Mouse (Mus musculus) monocyte, adult 5-6 weeks (primary cell): ENCODE measurements around the gene Adgrg5. TPM values are rescaled to one million over a fixed set of nuclear protein-coding genes. Genes with fewer than 3 reads are reported as not detected.

Experiments
- ATAC-seq: fragments of 153-309, 156-312 bp; replicated peaks from 2 replicates; pipeline ENCODE4 v1.8.0; 2017; ENCODE audit warnings: mild to moderate bottlenecking; ENCODE audit not compliant: low TSS enrichment, insufficient number of reproducible peaks, severe bottlenecking, poor library complexity, low FRiP score
- total RNA-seq: library from RNA; stranded (forward); fragments of 200-1000, 200-491, 200-594 nt; gene quantifications from 3 replicates; pipeline ENCODE4 v1.2.3, GENCODE M21; 2017

The Adgrg5 gene
- total RNA-seq, 1 experiment from 2014 or later, result 0.86 TPM

DNA sequence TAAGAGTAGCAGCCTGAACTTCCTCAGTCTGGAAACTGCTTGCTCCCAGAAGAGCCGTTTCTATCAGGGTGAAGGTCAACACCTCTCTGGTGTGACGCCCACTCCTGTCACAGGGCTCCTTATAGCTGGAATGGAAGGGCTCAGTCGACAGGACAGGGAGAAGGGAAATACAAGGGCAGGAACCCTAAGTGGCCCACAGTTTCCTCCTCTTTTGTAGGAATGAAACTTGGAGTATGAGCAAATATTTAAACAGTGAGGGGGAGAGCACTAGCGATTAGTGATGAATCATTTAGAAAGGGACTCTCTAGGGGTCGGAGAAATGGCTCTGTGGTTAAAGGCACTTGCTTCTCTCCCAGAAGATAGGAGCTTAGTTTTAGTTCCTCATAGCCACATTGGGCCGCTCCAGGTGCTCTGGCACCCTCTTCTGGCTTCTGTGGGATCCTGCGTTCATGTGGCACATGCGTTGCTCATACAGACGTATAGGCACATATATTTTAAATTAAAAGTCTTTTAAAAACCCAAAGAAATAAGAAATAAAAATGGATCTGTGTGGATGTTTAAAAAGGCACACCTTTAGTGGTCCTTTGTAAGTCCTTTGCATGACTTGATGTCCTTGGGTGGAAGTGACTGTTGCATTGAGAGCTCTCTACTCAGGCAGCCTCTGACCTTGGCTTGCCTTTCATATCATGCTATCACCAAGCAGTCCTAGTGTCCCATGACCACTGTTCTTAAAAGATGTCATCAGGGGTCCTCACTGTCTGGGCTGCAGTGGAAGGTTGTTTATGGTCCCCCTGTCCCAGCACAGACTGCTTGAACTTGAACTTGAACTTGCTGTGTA lies 31.6 kb downstream of the Adgrg5 start:
- ATAC-seq, result peak; percentile 88

DNA sequence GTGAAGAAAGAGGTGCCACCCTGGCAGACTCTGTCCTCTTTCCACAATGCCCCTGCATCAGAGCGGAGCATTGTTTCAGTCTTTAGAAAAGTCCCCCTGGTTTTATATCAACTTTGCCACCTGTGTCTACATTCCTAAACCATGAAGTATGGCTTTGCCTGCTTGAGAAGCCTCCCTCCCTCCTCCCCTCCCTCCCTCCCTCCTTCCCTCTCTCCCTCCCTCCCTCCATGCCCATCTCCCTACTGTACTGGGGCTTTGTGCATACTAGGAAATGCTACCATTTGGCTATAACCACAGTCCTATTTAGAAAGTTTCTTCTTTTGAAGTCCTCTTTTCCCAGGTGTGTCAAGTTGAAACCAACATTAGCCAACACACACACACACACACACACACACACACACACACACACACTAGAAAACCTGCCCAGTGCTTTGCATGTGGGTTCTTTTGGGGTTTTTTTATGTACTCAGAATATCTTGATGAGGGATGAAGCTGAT lies 32.6 kb downstream of the Adgrg5 start:
- ATAC-seq, result no peak

DNA sequence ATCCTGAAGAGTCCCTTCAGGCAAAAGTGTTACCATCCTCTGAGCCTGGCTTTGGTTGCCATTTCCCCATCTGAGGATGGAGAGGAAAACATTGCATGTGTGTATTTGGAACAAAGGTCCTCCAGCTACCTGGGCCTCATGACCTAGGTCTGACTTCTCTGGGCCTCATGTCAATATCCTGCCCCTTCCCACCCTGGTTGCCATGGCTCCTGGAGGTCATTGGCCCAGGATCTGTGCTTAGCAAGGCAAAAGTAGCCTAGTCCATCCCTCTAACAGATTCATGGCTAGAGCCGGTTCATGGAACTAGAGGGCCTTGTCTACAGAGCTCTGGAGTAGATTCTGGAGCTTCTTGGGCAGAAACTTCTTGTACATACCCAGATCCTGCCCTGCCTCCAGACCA lies 38.7 kb downstream of the Adgrg5 start:
- no peak for ATAC-seq

DNA sequence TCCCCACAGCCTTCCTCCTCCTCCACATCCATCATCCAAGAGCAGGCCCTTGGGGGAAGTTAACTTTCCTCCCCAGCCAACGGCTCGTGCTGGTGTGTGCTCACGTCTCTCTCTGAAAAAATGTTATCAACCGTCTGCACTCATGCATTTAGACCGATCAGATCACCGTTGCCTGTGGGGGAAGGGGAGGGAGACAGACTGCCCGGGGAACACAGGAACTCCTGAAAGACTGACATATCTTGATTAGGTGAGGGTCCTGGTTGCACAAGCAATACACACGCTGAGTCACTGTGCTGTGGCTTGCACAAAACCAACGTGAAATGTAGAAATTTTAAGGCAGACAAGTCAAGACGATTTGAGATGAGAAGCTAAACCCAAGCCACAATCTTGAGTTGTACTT lies 41.3 kb downstream of the Adgrg5 start:
- ATAC-seq, result 0 out of 2 replicates have a peak, but pooled peaks have one; percentile 23

DNA sequence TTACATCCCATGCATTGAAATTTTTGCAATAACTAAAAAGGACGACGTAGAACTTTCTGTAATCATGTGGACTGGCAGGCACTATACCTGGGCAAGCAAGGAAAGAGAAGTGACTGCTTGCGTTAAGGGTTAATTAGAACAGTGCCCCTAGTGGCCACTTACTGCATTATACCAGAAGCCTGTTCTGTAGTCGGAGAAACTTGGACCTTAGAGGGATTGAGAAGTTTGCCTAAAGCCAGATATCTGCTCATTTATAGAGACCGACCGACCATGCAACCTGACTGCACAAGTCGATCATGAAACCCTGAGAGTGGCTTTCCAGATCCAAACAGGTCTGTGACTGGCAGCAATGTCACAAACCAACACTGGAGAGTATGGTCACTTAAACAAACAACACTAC lies 43.1 kb downstream of the Adgrg5 start:
- 0 out of 2 replicates have a peak, but pooled peaks have one; percentile 65 for ATAC-seq

DNA sequence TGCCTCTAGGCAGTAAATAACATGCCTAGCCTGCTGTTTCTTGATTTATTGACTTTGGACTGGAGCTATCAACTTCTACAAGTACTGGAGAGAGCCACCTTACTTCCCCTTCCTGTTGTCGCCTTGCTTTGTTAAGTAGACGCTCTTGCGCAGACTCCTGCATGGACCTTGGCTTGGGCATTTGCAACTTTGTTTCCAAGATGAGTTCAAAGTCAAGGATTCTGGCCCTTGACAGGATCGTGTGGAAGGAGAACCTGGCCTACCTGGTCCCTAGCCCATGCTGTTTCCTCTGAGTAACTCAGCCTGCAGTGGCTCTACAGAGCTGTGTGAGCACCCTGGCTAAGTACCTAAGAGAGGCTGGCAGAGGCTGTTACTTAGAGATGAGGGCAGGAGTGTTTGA lies 43.6 kb downstream of the Adgrg5 start:
- no peak for ATAC-seq

DNA sequence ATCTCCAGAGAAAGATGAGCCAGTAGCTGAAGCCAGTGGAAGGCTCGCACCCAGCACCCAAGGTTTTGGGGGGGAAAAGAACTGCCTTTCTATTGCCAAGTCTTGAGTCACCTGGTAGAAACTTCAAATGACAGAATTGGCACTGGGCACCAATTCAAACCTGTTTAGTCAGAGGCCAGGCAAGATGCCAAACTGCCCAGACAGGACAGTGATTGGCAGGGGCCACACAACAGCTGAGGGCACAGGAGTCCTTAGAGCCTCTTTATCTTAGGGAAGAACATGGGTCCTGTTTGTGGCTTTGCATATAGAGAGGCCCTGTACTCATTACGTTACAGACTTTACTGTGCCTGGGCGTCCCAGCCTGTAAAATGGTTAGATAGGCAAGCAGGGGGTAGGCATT lies 44.1 kb downstream of the Adgrg5 start:
- no peak for ATAC-seq

DNA sequence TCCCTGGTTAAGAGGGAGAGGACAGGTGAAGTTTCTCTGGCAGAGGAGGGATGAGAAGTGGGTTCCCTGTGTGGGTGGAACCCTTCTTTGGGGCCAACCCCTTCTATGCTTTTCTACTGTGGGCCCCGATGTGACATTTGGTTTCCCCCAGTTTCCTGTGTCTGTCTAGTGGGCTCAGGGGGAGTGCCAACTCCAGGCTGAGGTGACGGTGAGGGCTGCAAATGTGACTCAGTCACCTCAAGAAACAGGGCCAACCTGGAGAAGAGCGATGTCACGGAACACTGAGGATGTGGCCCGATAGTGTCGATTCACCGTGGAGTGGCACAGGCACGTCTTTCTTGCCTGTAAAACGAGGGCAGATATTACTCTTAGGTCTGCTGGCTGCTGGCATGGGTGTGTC lies 49.8 kb downstream of the Adgrg5 start:
- ATAC-seq, result no peak

DNA sequence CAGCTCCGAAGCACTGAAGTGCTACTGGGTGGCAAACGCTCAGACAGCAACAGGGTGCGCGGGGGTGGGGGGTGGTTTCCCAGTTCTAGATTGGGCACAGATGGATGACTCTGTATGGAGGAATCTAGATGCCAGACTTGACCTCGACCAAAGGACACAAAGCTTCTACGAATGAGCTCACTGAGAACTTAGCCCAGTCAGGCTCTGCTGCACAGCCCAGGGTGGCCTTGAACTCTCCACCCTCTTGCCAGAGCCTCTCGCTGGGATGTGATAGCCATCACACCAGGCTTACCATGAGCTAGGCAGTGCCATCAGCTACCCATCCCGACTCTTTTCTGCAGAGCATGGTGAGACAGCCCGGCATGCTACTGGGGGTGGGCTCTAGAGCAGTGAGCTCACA lies 50.3 kb downstream of the Adgrg5 start:
- no peak for ATAC-seq

DNA sequence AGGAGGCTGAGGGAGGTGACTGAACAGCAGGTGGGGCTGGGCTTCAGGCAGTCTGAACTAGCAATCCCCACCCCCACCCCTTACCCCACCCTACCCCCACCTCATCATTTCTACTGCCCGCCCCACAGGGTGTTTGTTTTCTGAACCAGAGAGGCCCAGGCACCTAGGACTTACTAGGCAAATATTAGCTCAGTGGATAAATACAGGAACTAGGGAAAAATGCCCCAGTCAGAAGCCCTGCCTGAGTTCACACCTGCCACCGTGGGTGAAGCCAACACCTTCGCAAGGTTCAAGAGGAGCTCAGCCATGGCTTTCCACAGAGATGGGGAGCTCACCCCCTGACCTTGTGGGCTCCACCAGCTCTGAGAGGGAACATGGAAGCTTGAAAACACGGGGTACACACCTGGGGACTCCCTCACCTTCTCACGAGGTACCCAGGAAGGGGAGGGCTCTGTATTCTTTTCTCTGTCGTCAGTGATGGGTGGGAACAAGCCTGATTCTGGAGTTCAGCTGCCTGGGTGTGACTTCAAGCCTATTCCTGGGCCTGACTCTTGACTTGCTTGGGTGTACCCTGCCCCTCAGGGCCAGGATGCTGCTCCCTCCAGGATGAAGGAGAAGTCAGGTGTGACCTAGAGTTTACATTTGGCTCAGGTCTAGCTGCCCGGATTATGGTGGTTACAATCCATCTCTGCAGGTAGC lies 51.1 kb downstream of the Adgrg5 start, which contains the start of gene Adgrg1:
TSS of gene Adgrg1 (plus strand) at position 285 of the 699 bp plus-strand sequence.
- no peak for ATAC-seq

DNA sequence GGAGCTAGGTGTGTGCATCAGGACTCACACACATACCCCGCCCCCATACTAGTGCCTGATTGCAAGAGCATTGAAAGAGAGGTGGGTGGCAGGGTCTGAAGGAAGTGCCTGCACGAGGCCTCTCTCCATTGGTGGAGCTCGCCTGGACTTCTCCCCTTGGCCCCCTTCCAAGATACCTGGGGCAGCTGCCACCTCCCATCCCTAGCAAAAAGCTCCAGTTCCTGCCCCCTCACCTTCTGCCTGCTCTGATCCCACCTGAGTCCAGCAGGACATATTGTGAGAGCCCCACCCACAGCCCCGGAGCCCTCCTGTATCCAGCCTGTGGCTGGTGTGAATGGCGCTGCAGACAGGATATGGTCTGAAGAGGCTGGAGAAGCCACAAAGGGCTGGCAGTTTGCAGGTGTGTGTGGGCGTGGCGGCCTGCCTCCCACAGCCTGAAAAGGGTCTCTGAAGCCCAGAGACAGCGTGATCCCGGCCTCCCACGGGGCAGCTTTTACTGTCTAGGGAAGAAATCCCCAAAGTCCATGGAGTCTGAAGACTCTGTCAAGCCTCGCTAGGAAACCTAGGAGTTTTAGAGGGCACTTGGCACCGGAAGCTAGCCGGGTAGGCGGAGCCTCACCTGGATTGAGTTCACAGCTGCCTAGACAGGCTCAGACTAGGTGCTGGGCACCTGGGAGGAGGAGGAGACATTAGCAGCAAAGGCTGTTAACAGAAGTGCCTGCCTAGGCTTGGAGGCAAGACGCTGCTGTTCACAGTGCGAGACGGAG lies 53.3 kb downstream of the Adgrg5 start:
- ATAC-seq, result no peak

DNA sequence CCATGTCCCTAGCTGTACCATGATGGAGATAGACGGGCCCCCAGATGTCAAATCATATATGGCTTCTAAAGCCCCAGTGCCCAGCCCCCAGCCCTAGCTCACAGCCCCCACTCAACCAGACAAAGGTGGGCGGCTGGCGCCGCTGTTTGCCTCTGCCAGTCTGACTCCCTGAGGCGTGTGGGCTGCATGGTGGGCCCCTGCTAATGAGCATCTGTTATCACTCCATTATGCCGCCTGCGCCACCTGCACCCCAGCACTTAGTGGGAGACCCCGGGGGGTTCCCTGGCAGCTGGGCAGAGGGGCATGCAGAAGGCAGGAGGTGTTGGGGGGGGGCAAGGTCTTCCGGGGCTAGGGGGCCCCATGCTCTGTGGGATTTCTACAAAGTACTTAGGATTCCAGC lies 54.6 kb downstream of the Adgrg5 start:
- no peak for ATAC-seq

DNA sequence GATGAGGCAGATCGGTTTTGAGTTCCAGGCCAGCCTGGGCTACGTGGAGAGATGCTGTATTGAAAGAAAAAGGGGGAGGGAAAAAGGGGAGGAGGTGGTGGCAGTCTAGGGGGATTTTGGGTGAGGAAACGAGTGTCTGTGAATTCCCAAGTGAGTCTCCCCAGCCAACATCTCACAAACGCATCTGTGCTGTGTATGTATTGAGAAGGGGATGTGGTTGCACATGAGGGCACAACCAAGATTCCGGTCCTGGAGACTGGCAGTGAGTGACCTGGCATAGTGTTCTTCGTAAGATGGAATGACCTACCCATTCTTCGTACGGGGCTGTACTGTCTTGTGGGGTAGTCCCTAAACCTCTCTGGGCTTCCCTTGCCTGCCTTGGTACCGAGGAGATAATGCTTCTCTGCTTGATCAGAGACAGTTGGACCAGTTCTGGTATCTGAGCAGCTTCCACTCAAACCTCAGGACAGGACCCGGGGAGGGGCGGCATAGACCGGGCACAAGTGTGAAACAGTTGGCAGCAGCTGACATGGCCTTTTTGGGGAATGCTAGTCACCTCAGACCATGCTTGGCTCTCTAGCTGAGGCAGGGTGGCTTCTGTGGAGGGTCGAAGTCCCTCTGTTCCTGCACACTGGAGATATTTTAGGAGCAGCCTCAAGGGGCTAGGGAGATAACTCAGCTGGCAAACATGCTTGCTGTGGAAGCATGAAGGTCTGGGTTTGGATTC lies 55.3 kb downstream of the Adgrg5 start:
- ATAC-seq, result no peak

DNA sequence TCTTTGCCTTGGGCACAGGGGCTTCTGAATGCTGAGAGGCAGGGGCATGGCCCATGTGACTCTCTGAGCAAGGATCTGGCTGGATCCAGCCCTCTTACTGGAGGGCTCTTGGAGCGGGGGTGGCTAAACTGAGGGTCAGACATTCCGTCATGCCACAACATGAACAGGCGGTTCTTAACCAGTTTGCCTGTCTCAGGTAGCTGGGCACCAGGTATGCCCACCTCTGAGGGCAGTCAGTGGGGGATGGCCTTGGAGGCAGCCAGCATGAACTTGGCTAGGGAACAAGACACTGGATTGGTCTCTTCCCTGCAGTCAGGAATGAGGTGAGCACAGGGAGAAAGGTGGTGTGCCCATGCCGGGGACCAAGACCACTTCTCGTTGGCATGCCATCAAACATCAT lies 56.7 kb downstream of the Adgrg5 start:
- no peak for ATAC-seq

DNA sequence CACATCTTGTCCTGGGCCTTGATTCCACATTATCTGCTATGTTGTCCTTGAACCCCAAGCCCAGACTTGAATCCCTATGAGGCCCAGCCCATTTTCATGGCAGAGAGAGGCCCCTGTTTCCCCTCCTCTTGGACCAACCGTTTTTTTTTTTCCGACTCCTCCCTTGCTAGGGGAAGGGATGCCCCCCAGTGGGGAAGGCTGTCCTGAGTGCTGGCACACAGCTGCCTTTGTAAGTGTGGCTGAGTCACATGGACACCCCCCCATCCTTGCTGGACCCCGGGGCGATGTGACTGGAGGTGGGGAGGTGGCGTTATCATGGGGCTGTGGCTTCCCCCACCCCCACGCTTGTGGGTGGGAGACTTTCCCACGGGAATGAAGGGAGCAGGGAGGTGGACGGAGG lies 57.5 kb downstream of the Adgrg5 start:
- ATAC-seq, result no peak

DNA sequence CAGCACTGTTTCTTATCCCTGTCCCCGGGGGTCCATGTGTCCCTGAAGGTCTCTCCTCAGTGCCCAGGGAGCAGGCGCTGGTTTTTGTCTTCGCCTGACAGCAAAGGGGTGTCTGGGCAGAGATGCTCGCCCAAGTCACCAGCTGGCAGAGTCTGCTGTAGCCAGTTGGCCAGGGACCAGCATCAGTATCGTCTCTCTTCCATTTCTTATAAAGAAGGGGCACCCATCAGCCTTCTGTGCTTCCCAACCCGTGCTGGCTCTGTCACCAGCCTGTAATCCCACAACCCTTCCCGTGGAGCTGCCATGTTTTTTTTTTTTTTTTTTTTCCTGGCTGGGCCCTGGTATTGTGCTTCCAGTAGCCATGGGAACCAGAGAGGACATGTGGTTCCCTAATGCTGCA lies 58.4 kb downstream of the Adgrg5 start:
- ATAC-seq, result no peak

DNA sequence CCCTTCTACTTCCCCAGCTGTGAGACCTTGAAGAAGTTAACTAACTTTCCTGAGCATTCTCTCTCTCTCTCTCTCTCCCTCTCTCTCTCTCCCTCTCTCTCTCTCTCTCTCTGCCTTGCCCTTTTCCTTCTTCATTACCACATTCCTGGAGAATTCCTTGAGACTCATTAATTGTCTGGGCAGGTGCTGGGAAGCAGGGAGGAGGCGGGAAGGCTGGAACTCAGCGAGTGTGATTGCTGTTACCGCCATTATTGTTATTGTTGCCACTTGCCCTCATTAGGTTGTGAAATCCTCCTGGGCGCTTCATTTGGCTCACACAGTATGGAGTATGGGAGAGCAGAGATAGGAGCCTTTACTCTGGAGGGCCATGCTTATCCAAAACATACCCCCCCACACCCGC lies 59.7 kb downstream of the Adgrg5 start:
- ATAC-seq, result no peak

DNA sequence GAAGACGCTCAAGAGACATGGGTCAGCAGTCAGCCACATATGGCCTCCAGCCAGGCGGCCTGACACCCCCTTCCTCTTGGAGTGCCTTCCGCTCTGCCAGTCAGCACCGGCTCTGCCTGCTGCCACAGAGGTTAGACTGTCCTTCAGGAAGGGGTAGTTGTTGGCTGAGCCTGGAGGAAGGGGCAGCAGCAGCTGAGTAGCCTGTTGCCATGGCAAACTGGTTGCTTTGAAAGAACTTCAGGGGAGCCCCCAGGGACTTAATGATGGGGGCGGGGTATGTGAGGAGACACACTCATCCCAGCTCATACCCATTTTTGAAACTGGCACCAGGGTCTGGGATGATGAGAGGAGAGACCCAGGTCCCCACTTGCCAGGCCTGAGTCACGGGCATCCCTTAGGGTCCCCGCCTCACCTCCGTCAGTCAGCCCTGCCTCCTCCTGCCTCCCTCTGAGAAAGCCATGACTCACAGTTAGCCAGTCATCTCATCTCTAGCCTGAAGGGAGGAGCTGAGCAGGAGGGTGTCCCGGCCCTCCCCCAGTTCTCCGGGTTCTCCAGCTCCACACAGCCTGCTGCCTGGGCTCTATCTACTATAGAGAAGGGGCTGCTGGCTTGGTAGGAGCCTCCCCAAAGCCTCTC lies 60.5 kb downstream of the Adgrg5 start:
- ATAC-seq, result no peak
